Mouse (Mus musculus) testis, postnatal 10 days (tissue): ENCODE measurements around the gene Cp.
A peak's percentile ranks its signal among the peaks of the same experiment; 100 is the strongest.
"Not testable (repeated sequence)": the region's sequence is repeated elsewhere in the genome, so short reads cannot be mapped to it uniquely, and the experiment has no call there.

Experiments
- DNase-seq: peaks from one replicate; pipeline ENCODE4 v3.0.0; 2021; ENCODE audit warnings: low spot score

Gene Cp

DNA sequence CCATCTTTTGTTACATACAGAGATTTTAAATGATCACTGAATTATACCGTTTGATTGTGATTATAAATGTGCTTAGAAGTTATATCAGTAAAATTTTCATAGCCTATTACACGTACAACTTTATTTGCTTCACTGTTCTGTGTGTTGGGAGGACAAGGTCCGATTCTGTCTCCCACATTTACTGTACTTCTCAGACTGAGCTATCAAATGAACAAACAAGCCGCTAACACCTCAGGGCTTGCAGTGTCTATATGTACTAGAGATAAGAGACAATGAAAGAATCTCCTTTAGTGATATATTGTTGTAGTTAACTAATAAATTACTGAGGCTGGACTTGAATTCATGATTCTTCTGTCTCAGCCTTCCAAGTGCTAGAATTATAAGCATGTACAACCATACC, 50.4 kb downstream of the Cp start:
- no peak for DNase-seq

DNA sequence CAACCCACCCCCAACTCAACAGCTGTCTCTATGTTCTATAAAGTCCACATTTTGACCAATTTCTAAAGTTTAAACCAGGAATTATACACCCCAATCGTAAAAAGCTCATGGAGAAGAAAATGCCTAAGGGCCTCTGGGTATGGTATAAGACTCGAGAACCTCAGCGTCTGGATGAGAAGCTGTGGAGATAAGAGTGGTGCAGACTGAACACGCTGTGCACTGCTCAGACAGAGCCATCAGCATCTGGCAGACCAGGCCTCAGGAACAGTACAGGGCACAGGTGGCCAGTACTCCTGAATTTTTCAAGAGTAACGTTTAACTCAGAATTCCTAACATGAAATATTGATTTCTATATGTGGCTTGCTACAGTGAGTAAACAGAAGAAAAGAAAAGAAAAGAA, 50.9 kb downstream of the Cp start:
- DNase-seq: no peak

DNA sequence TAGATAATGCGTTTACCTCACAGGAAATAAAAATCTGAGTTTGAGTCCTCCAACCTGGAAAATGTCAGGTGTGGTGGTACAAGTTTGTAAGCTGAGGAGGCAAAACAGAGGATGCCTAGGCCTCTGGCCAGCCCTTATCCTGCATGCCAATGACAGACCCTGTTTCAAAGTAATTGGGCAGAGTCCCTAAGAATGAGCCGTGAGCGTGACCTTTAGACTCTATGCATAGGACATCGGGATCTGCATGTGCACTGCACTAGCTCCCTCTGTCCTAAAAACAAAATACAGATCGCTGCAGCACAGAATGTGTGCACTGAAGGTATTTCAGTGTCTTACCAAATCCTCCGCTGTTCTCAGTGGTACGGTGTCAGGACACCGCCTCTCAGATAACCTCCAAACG, 53.6 kb downstream of the Cp start:
- DNase-seq: no peak

DNA sequence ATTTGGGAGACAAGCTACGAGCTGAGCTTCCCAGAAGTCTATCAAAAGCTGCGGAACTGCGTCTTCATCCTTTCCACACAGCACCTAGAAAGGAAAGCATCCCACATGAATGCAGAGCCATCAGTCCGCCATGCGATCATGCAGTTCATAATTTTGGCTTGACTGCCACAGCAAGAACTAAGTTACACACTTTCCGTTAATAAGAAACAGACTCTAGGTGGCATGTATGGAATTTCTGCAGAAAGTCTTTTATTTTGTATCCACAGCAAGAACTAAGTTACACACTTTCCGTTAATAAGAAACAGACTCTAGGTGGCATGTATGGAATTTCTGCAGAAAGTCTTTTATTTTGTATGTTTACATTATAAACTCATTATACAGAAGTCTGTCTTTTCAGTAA, 54.1 kb downstream of the Cp start:
- not testable (repeated sequence) for DNase-seq

DNA sequence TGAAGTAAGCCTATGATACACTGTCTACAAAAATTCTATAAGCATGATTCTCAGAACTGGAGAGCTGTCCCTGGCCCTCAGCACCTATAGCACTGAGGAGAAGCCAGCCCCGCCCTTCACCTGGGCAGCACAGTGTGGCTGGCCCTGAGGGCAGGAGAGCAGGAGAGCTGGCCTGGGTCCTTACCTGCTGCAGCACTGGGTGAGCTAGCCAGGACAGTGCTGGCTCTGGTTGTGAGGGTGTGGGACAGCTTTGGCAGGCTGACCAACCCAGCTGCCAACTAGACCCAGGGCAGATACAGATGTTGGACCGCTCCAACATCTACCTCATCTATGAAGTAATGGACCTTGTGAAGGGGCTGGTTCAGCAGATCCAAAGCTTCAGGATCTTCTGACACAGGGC, 57.6 kb downstream of the Cp start:
- DNase-seq: no peak

DNA sequence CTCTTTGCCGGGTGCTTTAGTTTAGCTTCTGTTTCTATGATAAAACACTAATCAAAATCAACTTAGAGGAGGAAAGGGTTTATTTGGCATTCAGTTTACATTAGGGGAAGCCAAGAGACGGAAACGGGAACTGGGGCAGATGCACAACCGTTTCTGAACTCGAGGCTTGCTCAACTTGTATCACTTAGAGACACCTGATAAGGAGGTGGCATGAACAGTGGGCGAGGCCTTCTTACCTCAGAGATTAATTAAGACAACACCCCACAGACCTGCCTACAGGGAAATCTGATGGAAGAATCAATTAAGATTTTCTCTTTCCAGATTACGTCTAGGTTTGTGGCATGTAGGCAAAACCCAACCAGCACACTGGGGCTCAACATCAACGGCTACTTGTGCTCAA, 61.2 kb downstream of the Cp start:
- no peak for DNase-seq

DNA sequence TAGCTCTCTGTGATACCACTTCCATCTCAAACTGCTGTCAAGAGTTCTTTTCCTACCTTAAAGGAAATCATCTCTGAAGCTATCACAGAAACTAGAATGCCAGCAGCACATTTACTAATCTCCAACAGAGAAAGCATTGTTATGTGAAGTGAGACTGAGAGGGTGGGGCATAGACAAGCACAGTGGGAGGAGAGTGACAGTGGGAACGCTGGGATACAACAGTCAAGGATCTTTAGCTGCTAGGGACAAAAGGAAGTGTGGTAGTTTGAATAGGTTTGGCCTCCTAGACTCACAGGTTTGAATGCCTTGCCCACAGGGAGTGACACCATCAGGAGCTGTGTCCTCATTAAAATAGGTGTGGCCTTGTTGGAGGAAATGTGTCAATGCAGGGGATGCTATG, 67.0 kb downstream of the Cp start:
- no peak for DNase-seq

DNA sequence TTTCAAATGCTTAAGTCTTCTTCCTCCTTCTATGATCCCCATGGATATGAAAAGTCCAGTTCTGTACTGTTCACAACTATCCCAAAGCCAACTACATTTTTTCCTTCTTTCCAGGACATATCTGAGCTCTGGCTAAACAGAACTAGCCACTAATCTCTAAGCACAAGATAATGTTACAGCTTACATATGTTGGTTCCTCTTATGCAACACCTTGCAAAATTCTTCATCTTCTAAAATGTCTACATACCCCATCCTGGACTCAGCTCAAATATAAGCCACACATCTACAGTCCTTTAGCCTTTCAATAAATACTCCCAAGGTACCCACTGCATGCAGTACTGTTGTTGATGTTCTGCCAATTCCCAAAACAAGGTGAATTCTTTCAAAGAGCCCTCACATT, 69.6 kb downstream of the Cp start:
- DNase-seq: no peak

DNA sequence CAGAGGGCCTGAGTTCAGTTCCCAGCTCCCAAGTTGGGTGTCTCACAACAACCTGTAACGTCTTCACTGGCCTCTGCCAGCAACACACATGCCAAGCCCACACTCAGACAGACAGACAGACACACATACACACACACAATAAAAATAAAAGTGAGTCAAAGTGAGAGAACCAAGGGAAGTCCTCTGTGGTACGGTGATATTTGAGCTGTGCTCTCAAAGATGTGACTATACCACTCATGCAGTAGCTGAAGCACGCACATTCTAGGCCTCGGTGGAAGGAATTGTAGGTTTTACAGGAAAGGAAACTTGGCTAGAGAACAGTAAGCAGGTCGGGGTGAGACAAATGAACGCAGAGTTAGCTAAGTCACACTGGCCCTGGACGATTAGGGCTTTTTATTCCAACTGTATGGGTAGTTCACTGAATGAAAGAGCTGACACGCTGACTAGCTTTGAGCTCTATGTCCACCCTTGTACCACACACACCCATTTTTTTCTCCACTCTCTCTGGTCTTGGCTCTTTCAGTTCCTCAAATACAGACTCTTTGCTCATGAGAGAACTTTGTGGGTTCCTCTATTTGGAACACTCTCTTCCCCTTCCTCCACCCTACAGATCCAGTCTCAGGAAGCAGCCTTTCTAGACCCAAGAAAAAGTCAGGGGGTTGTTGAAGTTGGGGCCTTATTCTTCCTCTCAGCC, 70.3 kb downstream of the Cp start:
- no peak for DNase-seq

DNA sequence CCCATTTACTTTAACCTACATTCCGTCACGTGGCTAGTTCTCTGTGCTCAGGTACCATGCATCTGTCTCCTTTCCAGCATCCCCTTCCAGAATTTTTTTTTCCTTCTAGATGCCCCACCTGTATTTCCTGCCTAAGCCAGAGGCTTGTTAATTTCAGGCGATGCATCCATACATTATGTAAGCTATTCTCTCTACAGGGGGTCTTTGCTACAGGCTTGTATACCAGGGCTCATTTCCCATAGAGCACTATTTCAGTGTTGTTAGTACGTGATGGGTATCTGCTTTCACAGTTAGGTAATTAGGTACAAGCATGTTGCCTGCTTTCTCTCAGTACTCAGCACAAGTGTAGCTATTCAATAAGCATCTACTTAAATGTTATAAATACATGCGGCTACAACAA, 70.9 kb downstream of the Cp start:
- DNase-seq: no peak

DNA sequence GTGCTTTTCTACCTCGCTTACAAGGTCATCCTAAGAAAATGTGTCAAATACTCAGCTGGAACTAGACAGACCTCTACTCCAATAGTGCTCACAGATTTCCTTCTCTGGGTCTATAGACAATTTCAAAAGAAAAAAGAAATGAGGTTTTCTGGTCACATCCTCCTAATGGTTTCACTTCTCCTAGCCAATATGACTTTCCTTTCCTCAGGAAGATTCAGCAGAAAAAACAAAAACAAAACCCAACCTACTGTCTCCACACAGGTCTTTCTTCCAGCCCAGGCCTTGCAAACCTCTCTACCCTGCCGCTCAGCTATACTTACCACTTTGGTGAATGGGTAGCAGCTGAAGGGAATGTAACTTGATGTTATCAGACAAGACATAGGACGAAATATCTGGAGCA, 71.8 kb downstream of the Cp start:
- DNase-seq: no peak

DNA sequence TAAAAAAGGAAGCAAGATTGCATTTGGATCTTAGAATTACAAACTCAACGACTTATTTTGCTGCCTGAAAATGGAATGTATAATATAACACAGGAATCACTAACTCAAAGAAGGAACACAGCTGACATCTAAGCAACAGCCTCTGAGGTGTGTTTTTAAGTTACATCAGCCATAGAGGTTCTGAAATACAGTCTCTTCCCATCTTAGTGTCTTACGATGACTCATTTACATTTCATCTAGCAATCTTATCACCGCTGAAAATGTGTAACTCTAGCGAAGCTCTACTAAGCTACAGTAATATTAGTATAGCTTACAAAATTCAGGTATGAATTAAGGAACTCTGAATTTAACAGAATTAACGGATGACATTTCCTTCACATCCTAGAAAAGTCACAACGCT, 74.0 kb downstream of the Cp start:
- DNase-seq: no peak

DNA sequence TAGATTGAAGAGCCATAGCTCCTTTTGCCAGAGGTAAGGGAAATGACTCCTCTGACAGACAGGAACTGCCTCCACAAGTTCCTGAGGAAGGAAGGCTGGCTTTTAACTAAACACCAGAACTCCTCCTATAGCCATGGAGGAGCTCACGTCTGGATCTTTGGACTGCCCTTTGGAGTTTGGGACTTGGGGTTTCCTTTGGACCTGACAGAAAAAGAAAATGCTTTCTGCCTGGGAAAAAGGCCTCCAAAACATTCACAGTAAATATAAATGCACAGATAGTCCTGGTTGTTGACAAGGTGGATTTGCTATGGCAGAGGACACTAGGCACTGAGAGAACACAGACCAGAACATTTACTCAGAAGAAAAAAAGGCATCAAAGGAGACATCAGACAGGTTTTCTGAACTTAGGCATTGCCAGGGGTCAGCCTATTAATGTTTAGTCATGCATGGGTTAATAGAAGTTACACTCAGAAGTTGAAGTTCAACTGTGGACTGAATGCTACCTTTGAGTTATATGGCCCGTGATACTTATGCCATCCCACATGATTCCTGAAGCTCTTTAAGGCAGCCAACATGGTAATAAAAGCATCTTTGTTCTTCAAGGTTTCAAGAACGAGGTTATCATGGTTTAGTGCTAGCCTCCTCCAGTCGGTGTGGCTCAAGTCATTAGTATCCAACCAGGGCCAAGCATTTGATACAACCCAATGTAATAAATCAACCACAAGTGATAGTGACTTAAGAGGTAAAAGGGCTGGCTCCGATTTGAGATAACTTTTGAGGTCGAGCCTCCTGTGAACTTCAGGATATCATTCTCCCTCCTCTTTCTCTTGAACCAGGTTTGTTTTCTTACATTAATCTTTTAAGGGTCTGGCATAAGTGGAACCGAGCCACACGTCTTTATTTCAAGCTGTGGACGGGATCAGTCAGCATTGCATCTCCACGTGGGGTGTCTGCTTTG, 77.2 kb downstream of the Cp start:
- DNase-seq: no peak

DNA sequence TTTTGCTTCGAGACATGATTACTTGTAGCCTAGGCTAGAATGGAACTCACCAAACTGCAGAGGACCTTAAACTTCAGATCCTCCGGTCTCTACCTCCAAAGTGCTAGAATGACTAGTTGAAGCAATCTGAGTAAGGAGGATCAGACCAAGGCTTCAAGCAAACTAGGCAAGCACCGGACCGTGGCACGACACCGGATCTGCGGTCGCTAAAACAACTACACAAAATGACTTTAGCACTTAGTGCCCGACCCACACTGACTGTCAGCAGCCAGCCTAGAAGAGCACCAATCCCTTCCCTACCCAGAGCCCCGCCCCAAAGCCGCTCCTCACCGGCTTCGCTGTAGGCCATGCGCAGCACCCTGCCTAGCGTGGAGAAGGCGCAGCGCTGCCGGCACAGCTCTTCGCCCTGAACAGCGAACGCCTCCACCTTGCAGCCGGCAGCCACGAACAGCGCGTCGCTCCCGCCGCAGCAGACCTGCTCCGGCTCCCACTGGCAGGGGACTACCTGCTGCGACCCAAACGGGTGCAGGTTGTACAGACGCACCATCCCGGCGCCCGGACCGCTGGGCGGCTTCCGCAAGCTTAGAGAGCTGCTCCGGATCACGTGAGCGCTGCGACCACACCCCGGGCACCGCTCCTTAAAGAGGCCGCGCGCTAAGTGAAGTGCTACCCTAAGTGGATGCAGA, 78.0 kb downstream of the Cp start, which contains the start of gene Hps3:
Hps3 (minus strand) TSS at position 597 of the 686 bp plus-strand sequence.
- peak; percentile 88 for DNase-seq

DNA sequence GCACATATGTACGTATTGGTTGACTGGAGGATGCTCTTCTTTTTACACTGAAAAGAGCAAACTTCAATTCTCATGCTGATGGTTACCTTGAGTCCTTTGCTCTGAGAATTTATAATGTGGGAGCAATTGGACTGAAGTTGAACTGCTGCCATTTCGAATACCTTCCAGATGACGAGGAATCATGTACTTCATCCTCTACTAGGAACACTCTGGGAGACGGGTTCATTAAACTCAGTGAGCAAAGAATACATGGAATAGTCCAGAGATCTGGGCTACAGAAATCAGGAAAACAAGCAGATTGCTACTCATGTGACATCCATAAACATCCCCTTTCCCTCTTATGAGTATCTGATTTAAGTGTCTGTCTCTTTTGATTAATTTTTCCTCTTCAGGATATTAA, 79.2 kb downstream of the Cp start:
- no peak for DNase-seq

DNA sequence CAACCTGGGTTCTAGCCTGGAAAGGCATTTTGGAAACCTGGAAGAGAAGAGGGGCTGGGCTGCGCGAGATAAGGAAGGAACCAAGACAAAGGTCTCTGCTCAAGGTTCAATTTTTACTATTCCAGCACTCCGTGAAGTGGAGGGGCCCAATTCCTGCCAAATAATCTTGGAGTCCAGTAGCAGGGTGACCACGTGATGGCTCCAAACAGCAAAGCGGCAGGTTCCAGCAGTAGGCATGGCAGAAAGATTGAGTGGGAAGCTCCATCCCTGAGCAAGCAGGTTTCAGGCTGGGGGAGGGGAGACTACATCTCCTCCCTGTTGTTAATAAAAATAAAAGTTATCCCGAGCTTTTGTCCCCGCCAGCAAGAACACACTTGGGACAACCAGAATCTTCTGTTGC, 84.6 kb downstream of the Cp start:
- DNase-seq: not testable (repeated sequence)

DNA sequence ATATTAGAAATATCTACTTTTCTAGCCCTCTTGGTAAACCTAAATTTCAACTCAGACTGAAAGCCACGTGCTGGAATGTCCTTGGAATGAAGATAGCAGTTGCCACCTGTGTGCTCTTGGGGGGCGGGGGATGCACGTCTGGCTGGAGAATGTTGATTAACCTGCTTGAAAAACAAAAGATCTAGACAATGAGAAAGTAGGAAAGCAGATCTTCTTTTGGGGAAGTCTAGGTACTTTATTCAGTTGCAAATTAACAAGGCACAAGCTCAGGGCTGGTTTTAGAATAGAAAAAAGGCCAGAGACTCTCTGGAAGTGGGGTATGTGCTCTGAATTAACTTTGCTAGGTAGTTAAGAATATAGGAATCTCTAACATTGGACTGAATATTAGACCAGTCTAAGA, 87.9 kb downstream of the Cp start:
- DNase-seq: not testable (repeated sequence)

DNA sequence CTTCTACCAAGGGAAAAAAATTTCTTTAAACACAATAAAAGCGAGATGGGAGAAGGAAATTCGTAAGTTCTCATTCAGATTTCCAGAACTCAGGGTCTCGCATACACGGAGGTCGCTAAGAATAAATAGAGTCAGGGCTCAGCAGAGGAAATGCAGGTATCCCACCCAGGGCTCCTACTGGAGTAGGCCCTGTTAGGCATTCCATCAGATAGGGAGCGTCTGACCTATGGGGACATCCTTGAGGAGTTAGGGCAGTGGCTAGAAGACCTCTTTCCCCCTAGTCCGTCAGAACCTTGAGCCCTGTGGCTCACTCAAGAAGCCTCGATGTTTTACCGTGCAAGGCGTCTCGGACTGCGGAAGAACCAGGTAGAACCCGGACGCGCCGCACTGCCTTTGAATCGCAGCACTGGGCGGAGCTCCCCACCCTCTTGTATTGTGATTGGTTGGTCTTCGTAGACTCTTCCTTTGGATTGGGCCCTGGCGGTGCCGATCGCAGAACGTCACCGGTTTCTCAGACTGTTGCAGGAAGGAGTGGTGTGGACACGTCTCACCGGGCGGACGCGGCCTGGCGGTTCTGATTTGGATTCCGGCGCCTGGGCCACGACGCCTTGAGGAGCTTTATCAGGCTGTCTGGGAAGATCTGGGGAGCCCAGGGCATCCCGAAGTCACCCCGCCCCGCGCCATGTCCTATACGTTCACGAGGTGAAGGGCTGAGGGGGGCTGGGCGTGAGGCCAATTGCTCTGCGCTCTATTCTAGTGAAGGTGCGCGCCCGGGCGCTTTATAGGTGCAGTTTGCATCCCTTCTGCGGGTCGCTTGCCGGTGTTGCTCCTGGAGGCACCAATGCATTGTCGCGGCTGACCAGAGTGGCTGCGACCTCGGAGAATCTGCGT, 100.7 kb downstream of the Cp start, which contains the start of gene Hltf:
Hltf (plus strand) TSS at position 506 of the 891 bp plus-strand sequence.
- DNase-seq: peak; percentile 92

DNA sequence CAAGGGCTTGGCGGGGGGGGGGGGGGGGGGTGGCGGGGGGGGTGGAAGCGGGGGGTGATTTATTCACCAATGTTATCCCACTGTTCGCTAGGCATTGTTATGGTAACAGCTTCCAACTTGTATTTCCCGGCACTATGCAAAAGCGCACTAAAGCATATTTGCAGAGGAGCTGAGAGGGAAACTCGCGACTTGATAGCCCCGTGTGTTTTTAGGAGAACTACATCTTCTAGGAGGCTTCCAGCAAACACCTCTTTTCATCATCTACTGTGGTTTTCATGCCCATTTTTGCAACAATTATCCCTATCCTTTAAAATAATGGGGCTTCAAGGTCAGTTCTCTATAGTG, 101.3 kb downstream of the Cp start:
- no peak for DNase-seq
